8 mouse cellular contexts compared by ENCODE assay signal in the genomic region with DNA sequence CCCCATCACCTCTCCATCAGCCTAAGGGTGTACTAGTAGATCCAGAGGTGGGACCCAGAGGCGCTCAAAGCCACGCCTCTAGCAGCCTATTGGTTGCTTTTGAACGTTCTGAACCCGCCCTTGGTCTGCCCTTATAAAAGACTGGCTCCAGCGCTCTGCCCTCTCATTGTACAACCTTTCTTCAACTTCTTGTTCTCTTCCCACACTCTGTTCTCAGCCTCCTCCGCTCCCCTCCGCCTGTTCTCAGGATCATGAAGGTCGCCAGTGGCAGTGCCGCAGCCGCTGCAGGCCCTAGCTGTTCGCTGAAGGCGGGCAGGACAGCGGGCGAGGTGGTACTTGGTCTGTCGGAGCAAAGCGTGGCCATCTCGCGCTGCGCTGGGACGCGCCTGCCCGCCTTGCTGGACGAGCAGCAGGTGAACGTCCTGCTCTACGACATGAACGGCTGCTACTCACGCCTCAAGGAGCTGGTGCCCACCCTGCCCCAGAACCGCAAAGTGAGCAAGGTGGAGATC. TPM values are rescaled to one million over a fixed set of nuclear protein-coding genes. Genes with fewer than 3 reads are reported as not detected.
A peak's percentile ranks its signal among the peaks of the same experiment; 100 is the strongest.
DNase-seq lines count a peak whose midpoint lies in the region; ATAC-seq lines count a peak whose summit lies in the region.

A gene (plus strand): TSS at position 162 of the 512 bp plus-strand sequence.

- DNase-seq in embryo, embryonic 10 days (ENCODE audit: low spot score), result peak; percentile 96
- peak; percentile 70 for DNase-seq in gastrocnemius, postnatal 10 days
- peak; percentile 97 for DNase-seq in hindlimb bud, embryonic 11.5 days (ENCODE audit: extremely low spot score, low read depth, low spot score)
- peak; percentile 62 to 90 for DNase-seq in left cerebral cortex, postnatal 10 days (ENCODE audit: extremely low spot score in 1 of 2, low spot score in 2 of 2)
- DNase-seq in right cerebral cortex, postnatal 36 days (ENCODE audit: low spot score in 2 of 2), result peak; percentile 35 to 59
- peak; percentile 86 to 90 for DNase-seq in urinary bladder, postnatal 4 days (ENCODE audit: low spot score in 2 of 2)

- intact Hi-C loops in left cerebral cortex, postnatal 10 days (cut with DNase I), result loop anchor here (5.0 kb wide), 1 partner anchor 39 kb away; no protein-coding TSS in a partner anchor

- ATAC-seq in activated CD4-positive, CD25-positive, alpha-beta regulatory T cell, adult 4 months, result peak; percentile 70
- ATAC-seq in megakaryocyte progenitor cell, adult 5-6 weeks (replicated peaks; ENCODE audit: poor library complexity), result peak; percentile 63

RNA-seq across cellular contexts. Expression of the gene that starts here (rescaled TPM):
- polyA plus RNA-seq in activated CD4-positive, CD25-positive, alpha-beta regulatory T cell, adult 4 months (2017; shearing (Covaris generic)), result under 1 TPM; 0.56 to 0.97 TPM
- total RNA-seq in gastrocnemius, postnatal 10 days (2021), result 10 to 100 TPM; 17.6 to 21.1 TPM
- total RNA-seq in left cerebral cortex, postnatal 10 days (2021), result 10 to 100 TPM; 20.6 to 24.5 TPM
- 8.3 and 11.7 TPM in 2 replicates for total RNA-seq in megakaryocyte progenitor cell, adult 5-6 weeks (2015)
- 3.6 and 7.1 TPM in 2 replicates for total RNA-seq in megakaryocyte progenitor cell, adult 5-6 weeks (2017)

Comparison
In these comparisons a context has a peak if more than half of its experiments do, and no peak if none do; other contexts are left out.
1. Peak in every context shown above with its lines: DNase-seq and ATAC-seq.
2. Peak in ATAC-seq in activated CD4-positive, CD25-positive, alpha-beta regulatory T cell, adult 4 months; RNA of the gene not detected or under 1 TPM.
3. DNase-seq: peak in every context shown above with its lines; median percentile 97 in hindlimb bud, embryonic 11.5 days; 96 in embryo, embryonic 10 days; 88 in urinary bladder, postnatal 4 days; 76 in left cerebral cortex, postnatal 10 days; 70 in gastrocnemius, postnatal 10 days; 47 in right cerebral cortex, postnatal 36 days.